Mouse (Mus musculus) T-cell, adult 66 days (primary cell): Measurements from ENCODE around the gene D430041D05Rik. TPM values are rescaled to one million over a fixed set of nuclear protein-coding genes. Genes with fewer than 3 reads are reported as not detected.

ENCODE experiments used
- total RNA-seq, 2 experiments: library from RNA; stranded (reverse); gene quantifications; 3 replicates in 1 of 2; 4 replicates in 1 of 2; pipeline ENCODE4 v1.2.4; 2023

D430041D05Rik gene
- total RNA-seq = 1 to 10 TPM in 1 of 2 experiments, under 1 TPM in 1; 0.68 to 1.5 TPM

DNA sequence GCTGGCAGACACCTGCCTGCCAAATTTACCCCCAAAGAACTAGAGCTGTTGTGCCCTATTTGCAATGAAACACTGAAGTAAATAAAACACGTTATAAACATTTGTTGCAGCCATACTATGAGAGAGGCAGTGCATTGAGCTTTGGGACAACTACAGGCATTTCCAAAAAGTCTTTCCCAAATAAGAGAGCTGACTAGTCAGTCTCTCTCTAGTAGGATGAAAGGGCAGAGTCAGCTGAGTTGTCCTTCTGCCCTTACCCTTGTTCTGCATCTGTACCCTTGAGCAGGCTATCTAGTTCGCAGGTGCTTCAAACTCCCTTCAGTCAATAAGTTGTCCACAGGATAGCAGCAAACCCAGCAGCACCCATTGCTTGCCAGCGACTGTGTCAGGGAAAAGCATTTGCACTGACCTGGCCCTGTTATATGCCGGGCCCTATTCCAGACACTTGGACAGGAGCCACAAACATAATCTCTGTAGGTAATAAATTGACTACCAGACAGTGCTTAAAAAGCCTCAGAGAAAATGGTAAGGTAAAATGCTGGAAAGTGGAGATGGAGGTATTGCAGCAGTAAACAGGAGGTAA, at the start of gene D430041D05Rik:
D430041D05Rik (minus strand) TSS at position 51 of the 583 bp plus-strand sequence.

DNA sequence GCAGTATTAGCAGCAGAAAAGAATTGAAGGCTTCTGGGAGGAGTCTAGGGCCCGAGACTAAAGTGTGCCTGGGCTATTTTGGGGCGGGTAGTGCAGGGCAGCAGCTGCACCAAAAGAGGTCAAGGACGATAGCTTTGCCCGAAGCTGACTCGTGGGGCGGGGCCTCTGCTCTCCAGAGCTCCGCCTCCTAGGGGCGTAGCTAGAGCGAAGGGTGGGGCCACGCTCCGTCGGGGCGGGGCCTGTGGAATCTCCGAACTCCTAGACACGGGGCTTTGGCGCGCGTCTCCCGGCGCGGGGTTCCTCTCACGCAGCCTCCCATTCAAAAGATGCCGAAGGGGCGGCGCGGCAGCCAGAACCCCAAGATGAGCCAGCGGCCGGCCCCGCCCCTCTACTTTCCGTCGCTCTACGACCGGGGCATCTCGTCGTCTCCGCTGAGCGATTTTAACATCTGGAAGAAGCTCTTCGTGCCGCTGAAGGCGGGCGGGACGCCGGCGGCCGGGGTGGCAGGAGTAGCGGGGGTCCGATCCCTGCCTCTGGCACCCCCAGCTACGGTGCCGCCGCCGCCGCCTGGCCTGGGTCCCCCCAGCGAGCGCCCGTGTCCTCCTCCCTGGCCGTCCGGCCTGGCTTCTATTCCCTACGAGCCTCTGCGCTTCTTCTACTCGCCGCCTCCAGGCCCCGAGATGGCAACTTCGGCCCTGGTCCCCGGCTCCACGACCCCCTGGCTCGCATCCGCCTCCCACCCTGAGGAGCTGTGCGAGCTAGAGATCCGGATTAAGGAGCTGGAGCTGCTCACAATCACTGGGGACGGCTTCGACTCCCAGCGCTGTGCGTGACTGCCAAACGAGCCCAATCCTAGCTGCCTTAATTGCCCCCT, 288.1 kb downstream of the D430041D05Rik start, which contains the start of gene A930018P22Rik:
A930018P22Rik (plus strand) TSS at position 265 of the 874 bp plus-strand sequence.

DNA sequence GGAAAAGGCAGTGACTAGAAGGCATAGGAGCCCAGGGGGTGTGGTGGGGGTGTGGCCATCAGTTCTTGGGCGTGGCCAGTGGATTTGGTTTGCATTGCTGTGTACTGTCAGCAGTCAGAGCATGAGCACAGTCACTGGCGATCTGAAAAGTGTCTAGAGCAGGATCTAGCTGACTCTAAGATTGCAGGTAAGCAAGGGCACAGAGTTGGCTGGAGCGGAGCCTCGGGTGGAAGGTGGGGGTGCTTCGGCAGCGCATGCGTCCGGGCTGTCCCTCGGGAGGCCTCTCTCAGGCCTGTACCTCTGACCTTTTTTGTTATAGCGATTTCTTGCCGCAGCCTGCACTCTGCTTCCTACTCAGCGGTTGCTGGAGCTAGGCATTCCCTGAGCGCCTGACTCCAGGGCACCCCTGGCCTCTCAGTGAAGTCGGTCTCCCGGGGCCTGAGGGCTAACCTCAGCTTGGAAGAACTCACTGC, 315.0 kb downstream of the D430041D05Rik start, which contains the start of gene Cd59a:
Cd59a (plus strand) TSS at position 61 of the 473 bp plus-strand sequence.

Other genes starting within 250 kb of the D430041D05Rik start
- 10 to 100 TPM; 44.3 to 56.0 TPM for gene Hipk3, start 83.4 kb upstream of the D430041D05Rik start, total RNA-seq
- gene Cstf3, start 179.5 kb upstream of the D430041D05Rik start, total RNA-seq = 10 to 100 TPM; 57.3 to 57.5 TPM